Mouse (Mus musculus) lung, postnatal 14 days (tissue): ENCODE measurements around the gene Pla2g10.
"Not testable (repeated sequence)": the region's sequence is repeated elsewhere in the genome, so short reads cannot be mapped to it uniquely, and the experiment has no call there.

Experiments used
- DNase-seq: peaks from one replicate; pipeline ENCODE4 v3.0.0; 2021

Gene Pla2g10

GRCm38 (mm10) chr16:13730285-13731255 is at the start of gene Pla2g10:
Gene Pla2g10 (minus strand): TSS chr16:13730983.
- DNase-seq, result peak; percentile 7

DNA sequence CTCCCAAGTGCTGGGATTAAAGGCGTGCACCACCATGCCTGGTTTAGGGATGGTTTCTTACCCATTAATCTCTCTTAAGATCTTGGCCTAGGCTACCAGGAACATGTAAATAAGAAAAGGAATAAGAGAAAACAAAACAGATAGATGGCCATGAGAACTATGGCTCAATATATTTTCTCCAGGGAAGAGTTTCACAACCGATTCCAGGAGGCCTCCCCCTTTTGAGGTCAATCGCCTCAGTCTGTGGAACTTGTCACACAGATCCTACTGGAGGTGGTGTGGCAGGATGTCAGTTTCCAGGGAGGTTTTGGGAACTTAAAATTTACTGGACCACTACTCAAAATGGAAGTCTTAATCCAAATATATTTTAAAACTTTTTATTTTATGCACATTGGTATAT is 43.9 kb upstream of the Pla2g10 start:
- not testable (repeated sequence) for DNase-seq

DNA sequence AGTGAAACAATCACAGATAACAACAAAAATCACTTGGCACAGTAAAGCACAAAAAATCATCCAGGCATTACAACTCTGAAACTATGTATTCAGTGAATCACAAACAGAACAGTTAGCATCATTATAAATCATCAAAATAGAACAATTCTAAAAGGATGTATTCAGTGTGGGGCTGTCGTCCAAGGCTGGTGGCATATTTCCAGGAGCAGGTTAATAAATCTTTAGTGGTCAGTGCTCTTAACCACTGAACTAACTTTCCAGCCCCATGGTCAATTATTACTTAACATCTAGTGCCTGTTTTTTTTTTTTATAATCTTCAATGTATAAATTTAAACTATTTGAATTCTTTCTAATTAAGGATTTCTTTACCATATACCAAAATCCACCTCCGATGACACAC is 43.2 kb upstream of the Pla2g10 start:
- DNase-seq, result not testable (repeated sequence)

GRCm38 (mm10) chr16:13772051-13772450 is 41.3 kb upstream of the Pla2g10 start:
- DNase-seq, result not testable (repeated sequence)

DNA sequence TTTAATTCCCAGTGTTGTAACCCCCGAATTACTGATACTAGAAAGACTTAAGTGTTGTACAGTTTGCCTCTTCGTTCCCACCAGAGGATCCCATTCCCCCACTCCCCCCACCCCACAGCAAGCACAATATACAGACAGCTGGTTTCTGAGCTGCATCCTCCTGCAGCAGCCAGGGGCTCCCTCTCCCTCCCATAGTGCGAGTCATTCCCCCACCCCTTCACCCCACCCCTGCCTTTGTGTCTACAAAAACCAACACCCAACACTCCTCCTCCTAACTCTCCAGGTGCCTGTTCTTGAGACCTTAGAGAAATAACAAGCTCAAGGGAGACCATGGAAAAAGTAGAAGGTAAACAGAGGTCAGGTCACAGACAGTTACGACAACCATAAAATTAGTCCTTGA is 40.8 kb upstream of the Pla2g10 start:
- not testable (repeated sequence) for DNase-seq

- DNase-seq, result no peak
Measured at GRCm38 (mm10) chr16:13766367-13766766, 35.6 kb upstream of the Pla2g10 start.

DNA sequence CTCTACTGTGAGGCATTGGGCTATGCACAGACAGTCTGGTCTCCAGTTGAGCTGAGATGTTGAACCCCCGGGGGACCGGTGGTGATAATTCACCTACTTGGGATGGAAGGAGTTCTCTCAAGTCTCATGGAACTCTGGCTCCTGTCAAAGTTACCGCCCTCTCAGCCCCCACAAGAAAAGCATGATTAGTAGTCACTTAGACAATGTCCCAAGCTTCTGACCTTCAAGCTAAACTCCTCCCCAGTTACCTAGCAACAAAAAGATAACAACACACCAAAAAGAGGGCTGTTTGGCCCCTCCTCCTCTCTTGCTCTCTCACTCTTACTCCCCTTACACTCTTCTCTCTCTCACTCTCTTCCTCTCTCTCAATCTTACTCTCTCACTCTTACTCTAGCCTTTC is 33.7 kb upstream of the Pla2g10 start:
- DNase-seq, result no peak

DNA sequence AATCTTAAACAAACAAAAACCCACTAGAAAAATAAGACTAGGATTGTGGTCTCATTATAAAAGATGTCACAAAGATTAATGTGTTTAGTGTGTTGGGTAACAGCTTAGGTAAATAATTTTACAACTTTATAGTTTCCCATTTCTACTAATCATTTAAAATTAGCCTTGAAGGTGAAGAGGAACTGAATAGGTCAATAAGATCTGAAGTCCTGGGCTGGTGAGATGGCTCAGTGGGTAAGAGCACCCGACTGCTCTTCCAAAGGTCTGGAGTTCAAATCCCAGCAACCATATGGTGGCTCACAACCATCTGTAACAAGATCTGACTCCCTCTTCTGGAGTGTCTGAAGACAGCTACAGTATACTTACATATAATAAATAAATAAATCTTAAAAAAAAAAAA is 32.0 kb upstream of the Pla2g10 start:
- DNase-seq, result not testable (repeated sequence)

DNA sequence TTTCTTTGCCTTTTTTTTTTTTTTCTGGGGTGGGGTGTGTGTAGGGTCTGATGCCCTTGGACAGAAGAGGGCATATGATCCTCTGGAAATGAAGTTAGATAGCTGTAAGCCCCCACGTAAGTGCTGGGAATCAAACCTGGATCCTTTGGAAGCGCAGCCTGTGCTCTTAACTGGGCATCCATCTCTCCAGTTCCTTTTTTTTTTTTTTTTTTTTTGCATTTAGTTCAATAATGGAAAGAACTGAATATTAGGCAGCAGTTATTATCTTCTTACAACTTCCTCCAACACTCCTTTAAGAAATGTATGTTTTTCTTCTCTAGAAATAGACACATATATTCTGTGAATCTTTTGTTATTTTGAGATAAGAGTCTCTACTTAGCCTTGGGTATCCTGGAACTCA is 27.0 kb upstream of the Pla2g10 start:
- DNase-seq, result no peak

- peak; percentile 97 for DNase-seq
Measured at GRCm38 (mm10) chr16:13754400-13755190, 23.8 kb upstream of the Pla2g10 start.

- DNase-seq, result no peak
Measured at GRCm38 (mm10) chr16:13753986-13754385, 23.2 kb upstream of the Pla2g10 start.

DNA sequence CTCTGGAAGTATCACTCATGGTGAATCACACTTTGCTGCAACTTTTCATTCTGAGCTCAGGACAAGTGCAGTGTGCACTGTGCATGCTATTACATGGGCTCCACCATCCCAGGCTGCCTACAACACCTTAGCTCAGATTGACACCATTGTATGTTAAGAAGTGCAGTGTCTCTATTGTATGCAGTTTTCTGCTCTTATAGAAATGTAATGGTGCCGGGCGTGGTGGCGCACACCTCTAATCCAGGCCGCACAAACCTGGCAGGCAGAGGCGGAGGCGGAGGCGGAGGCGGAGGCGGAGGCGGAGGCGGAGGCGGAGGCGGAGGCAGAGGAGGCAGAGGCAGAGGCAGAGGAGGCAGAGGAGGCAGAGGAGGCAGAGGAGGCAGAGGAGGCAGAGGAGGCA is 19.8 kb upstream of the Pla2g10 start:
- DNase-seq, result no peak

GRCm38 (mm10) chr16:13749981-13750380 is 19.2 kb upstream of the Pla2g10 start:
- no peak for DNase-seq

DNA sequence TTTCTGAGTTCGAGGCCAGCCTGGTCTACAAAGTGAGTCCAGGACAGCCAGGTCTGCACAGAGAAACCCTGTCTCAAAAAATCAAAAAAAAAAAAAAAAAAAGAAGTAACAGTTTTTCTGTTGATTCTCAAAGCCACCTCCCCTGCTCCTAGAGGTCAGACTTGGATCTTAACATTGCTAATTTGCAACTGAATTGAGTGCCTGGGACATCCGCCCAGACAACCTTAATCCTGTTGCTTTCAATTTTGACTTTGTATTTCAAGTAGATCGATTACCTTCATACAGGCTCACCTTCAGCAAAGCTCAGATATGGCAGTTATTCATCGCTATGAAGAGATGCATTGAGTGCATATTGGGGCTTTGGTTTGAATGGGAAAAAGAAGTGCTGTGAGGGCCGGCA is 18.5 kb upstream of the Pla2g10 start:
- DNase-seq, result no peak

DNA sequence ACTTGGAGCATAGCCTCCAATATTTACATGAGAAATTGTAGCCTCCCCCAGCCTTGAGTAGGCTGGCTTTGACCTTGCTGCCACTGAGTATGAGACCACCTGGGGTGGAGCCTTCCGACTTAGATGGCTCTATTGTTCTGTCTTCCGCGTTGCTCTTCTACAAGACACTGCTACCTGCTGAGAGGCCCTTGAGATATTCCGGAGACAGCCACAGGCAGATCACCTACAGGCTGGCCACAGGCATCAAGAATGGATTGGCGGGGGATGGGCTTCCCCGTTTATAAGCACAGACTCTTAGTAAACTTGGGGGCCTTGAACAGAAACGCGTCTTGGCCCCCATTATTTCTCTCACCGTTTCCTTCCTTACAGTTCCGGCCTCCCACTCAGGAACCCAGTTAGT is 18.0 kb upstream of the Pla2g10 start:
- DNase-seq, result not testable (repeated sequence)

DNA sequence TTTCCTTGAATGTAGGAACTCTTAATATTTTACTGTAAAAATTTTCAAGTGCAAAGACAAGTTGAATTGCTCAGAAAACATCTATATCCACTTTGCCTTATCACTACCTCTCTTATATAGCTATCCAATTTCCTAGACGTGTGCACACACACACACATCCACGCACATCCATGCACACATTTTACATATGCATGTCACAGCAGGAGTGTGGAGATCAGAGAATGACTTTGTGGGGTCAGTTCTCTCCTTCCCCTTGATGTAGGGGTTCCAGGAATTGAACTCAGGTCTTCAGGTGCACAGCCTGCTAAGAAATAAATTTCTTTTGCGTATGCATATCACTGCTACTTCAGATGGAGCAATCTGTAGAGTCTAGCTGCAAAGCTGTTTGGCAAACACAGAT is 17.3 kb upstream of the Pla2g10 start:
- no peak for DNase-seq

- no peak for DNase-seq
Measured at GRCm38 (mm10) chr16:13747708-13748107, 16.9 kb upstream of the Pla2g10 start.

DNA sequence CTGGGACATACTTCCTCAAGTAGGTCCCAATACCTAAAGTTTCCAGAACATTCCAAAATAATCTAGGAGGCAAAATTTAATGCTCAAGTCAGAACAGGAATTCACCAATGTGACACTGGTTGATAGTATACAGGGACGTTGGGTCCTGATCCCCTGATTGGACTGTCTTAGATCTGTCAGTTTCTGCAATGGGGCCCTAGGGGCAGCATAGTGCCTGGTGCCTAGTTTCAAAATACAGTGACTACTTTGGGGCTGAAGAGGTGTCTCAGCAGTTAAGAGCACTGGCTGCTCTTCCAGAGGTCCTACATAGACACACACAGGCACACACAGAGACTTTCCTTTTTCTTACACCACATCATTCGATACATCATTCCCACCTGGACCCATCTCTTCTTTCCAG is 10.1 kb upstream of the Pla2g10 start:
- no peak for DNase-seq

DNA sequence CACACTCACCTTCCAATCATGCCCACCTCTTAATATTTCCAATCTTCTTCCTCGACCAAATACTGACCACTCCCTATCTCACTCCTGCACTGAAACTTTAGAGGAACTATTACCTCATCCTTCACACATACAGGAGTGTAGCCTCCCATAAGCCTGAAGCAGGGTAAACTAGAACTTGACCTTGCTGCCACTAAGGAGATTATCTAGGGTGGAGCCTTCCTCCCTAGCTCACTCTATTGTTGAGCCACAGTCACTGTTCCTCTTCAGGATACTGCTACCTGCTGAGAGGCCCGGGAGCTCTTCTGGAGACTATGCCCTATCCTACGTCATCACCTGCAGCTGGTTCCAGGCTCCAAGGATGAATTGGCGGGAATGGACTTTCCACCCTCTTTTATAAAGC is 8.3 kb upstream of the Pla2g10 start:
- not testable (repeated sequence) for DNase-seq

DNA sequence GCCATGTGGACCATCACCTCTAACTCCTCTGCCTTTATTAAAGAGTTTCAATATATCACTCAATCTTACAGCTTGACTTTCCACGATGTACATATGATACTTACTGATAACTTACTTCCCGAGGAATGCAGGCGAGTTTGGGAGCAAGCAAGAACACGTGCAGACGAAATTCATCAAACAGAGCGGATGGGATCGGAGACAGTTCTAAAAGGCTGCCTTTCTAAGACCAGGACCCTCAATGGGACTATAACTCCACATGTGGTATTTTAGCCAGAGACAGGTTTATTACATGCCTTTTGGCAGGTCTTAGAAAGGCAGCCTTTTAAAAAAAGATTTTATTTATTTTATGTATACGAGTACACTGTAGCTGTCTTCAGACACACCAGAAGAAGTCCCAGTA is 5.2 kb upstream of the Pla2g10 start:
- DNase-seq, result no peak

- peak; percentile 87 for DNase-seq
Measured at GRCm38 (mm10) chr16:13733518-13734137, 2.8 kb upstream of the Pla2g10 start.

GRCm38 (mm10) chr16:13732786-13733185 is 2.0 kb upstream of the Pla2g10 start:
- DNase-seq, result no peak

DNA sequence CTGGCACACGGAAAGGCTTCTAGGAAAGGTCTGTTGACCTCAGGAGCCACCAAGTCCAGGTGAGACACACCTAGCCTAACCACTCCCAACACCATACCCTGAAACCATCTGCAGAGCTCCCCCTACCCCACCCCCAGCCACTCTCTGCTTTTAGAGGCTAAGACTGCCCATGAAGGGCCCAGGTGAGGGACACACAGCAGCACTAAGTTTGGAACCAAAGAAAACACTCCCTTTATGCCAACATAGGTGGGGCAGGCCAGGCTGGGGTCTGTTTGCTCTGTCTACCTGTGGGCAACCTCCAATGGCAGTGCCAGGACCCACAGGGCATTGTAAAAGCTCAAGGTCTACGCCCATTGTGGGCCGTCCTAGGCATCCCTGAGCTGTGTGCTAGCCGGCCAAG is 1.4 kb downstream of the Pla2g10 start:
- DNase-seq, result no peak
